Mouse (Mus musculus) C2C12 (cell line): Measurements from ENCODE around the gene Cib1. TPM values are rescaled to one million over a fixed set of nuclear protein-coding genes. Genes with fewer than 3 reads are reported as not detected.

Experiments
- H3K27me3 ChIP-seq: one replicate; pipeline ENCODE4 v1.6.1; 2011; ENCODE audit not compliant: control insufficient read depth, insufficient read depth, insufficient read length
- H3K36me3 ChIP-seq: one replicate; pipeline ENCODE4 v1.6.1; 2011; ENCODE audit not compliant: control insufficient read depth, insufficient read depth
- H3K4me3 ChIP-seq: one replicate; pipeline ENCODE4 v1.5.1; 2011; ENCODE audit warnings: mild to moderate bottlenecking, control low read depth; ENCODE audit not compliant: poor library complexity, insufficient read depth, severe bottlenecking
- H3K79me2 ChIP-seq: one replicate; pipeline ENCODE4 v1.6.1; 2011; ENCODE audit not compliant: control insufficient read depth, insufficient read depth
- H3K79me3 ChIP-seq: one replicate; pipeline ENCODE4 v1.6.1; 2011; ENCODE audit warnings: low read depth, control low read depth
- H3ac ChIP-seq: one replicate; pipeline ENCODE3; 2011; ENCODE audit warnings: low read depth; ENCODE audit not compliant: control insufficient read depth, insufficient read length
- CEBPB ChIP-seq: IDR thresholded peaks from one replicate; pipeline ENCODE4 v1.6.1; 2011; ENCODE audit warnings: low read depth, mild to moderate bottlenecking, control low read depth, moderate library complexity
- CTCF ChIP-seq: IDR thresholded peaks from one replicate; pipeline ENCODE4 v1.5.1; 2011; ENCODE audit not compliant: control insufficient read depth, insufficient read depth, insufficient read length
- FOSL1 ChIP-seq: IDR thresholded peaks from one replicate; pipeline ENCODE4 v1.8.0; 2011; ENCODE audit warnings: mild to moderate bottlenecking, low read length; ENCODE audit not compliant: poor library complexity, insufficient read depth, severe bottlenecking
- MAX ChIP-seq: IDR thresholded peaks from one replicate; pipeline ENCODE4 v1.6.1; 2011; ENCODE audit warnings: mild to moderate bottlenecking, control low read depth
- MYOD1 ChIP-seq: IDR thresholded peaks from one replicate; pipeline ENCODE4 v1.6.1; 2011; ENCODE audit warnings: low read depth; ENCODE audit not compliant: control insufficient read depth, insufficient read length
- MYOG ChIP-seq: IDR thresholded peaks from one replicate; pipeline ENCODE4 v1.6.1; 2011; ENCODE audit not compliant: control insufficient read depth, insufficient read length; ENCODE audit errors: extremely low read depth
- USF1 ChIP-seq: IDR thresholded peaks from one replicate; pipeline ENCODE4 v1.6.1; 2011; ENCODE audit warnings: low read depth, mild to moderate bottlenecking, control low read depth, moderate library complexity
- polyA plus RNA-seq: library from polyadenylated mRNA; unstranded; fragments of >200 nt; fragmentation: generic; extraction: Trizol; gene quantifications from one replicate; pipeline ENCODE4 v1.2.1, GENCODE M21; 2012; ENCODE audit warnings: missing spikeins

The Cib1 gene
- polyA plus RNA-seq, 1 experiment, result 131 TPM

- no peaks in the 10 kb centered on the region for H3K27me3 ChIP-seq
- H3K4me3 ChIP-seq, result peak overlapping the region; percentile 48
- H3K79me3 ChIP-seq, result peaks cover 2% of the 10 kb centered on the region
- TF ChIP-seq MYOD1, result no peak
- TF ChIP-seq MAX, result no peak
- TF ChIP-seq CTCF, result no peak
- TF ChIP-seq MYOG, result no peak
- no peak for TF ChIP-seq FOSL1
- TF ChIP-seq CEBPB, result no peak
- no peak for TF ChIP-seq USF1
- peaks cover 14% of the 10 kb centered on the region for H3K79me2 ChIP-seq
- H3K36me3 ChIP-seq, result peaks cover 17% of the 10 kb centered on the region
- H3ac ChIP-seq, result peak overlapping the region; percentile 78
These were observed 583 bp downstream of the Cib1 start for GRCm38 (mm10) chr7:80231971-80232488.

GRCm38 (mm10) chr7:80230196-80230595 lies 2.4 kb downstream of the Cib1 start:
- Histone ChIP-seq H3K4me3 (no peak overlapping the region), H3ac (no peak overlapping the region), H3K36me3 (peaks cover 33% of the 10 kb centered on the region), H3K79me3 (peaks cover 2% of the 10 kb centered on the region), H3K27me3 (no peaks in the 10 kb centered on the region), H3K79me2 (peaks cover 14% of the 10 kb centered on the region)
- TF ChIP-seq MYOD1 (no peak), CTCF (no peak), MYOG (no peak), USF1 (no peak), CEBPB (no peak), FOSL1 (no peak), MAX (no peak)

GRCm38 (mm10) chr7:80227065-80227464 lies 5.5 kb downstream of the Cib1 start:
- no peak overlapping the region for H3K4me3 ChIP-seq
- TF ChIP-seq CTCF (no peak), MYOG (no peak), MAX (no peak), FOSL1 (no peak), MYOD1 (no peak), USF1 (no peak), CEBPB (no peak)
- no peak overlapping the region for H3ac ChIP-seq
- no peaks in the 10 kb centered on the region for H3K79me3 ChIP-seq
- peaks cover 4% of the 10 kb centered on the region for H3K79me2 ChIP-seq
- no peaks in the 10 kb centered on the region for H3K27me3 ChIP-seq
- peaks cover 61% of the 10 kb centered on the region for H3K36me3 ChIP-seq

- Histone ChIP-seq H3K4me3 (no peak overlapping the region), H3K79me3 (no peaks in the 10 kb centered on the region), H3K79me2 (no peaks in the 10 kb centered on the region), H3K36me3 (peaks cover 88% of the 10 kb centered on the region), H3ac (no peak overlapping the region), H3K27me3 (no peaks in the 10 kb centered on the region)
- TF ChIP-seq MYOG, result no peak
These were observed 11.3 kb downstream of the Cib1 start for GRCm38 (mm10) chr7:80221179-80221750.

GRCm38 (mm10) chr7:80220237-80220797 lies 12.3 kb downstream of the Cib1 start:
- Histone ChIP-seq H3K79me2 (peaks cover 6% of the 10 kb centered on the region), H3K36me3 (peaks cover 79% of the 10 kb centered on the region), H3K4me3 (no peak overlapping the region), H3K79me3 (peaks cover 1% of the 10 kb centered on the region), H3K27me3 (no peaks in the 10 kb centered on the region), H3ac (no peak overlapping the region)
- TF ChIP-seq FOSL1 (no peak), CTCF (no peak), MYOG (no peak), CEBPB (no peak), MAX (no peak), USF1 (no peak), MYOD1 (no peak)

- H3ac ChIP-seq, result no peak overlapping the region
- peaks cover 6% of the 10 kb centered on the region for H3K79me2 ChIP-seq
- no peaks in the 10 kb centered on the region for H3K27me3 ChIP-seq
- peaks cover 1% of the 10 kb centered on the region for H3K79me3 ChIP-seq
- TF ChIP-seq FOSL1 (no peak), CTCF (no peak), USF1 (no peak), MYOD1 (no peak), MYOG (no peak), MAX (no peak), CEBPB (no peak)
- no peak overlapping the region for H3K4me3 ChIP-seq
- H3K36me3 ChIP-seq, result peaks cover 73% of the 10 kb centered on the region
These were observed 13.9 kb downstream of the Cib1 start for GRCm38 (mm10) chr7:80218666-80219065.
